Mouse (Mus musculus): ENCODE measurements at regions not wholly inside any gene's neighbourhood (a gene's known extent, or its start where the extent isn't known, plus 50 kb on each side); places are given as distances from the start of the nearest gene placed in this dataset.

DNA sequence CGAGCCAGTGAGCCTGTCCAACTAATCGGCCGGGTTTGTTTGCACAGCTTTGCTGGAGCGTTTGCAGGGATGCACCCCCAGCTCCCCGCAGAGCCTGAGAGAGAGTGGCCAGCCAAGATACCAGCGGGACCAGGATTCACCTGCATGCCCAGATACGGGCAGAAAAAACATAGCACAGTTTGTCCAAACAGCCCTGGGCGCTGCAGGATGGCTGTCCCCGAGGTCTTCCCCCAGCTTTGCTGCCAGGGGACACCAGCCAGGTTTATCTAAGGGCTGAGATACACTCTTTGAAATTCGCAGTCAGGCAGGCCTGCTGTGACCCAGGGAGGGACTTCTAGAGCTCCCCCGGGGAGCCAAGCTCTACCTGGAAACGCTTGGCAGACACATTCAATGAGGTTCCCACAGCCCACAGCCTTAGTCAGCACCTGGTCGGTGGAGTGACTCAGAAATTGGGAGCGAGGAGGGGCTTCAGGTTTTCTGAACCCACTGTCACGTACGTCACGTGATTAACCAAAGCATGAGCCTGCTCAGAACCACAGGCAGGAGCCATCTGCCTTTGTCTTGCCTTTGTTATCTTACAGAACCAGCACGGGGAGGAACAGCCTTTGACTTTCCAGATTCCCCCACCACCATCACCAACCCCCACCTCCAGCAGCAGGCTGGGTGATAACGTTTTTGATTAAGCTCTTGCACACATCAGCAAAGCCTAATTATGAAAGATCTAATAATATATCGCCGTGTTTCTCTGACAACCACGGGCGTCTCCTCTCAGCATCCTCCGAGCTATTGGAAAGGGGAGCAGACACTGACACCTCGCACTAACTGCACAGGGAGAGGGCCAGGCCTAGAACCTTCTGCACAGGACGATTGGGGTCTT is 172.1 kb downstream of the Efnb2 start:
- no peak for TF ChIP-seq JUND (IDR thresholded peaks at IDR 0.05; ENCODE audit: low read depth, low read length)
- no peak for TF ChIP-seq POLR2A (IDR thresholded peaks at IDR 0.05; ENCODE audit: control insufficient read depth in 1 of 2, insufficient read depth in 1 of 2, low read depth in 1 of 2, low read length in 2 of 2, poor library complexity in 1 of 2)
- no peak for TF ChIP-seq USF2 (IDR thresholded peaks at IDR 0.05; ENCODE audit: borderline replicate concordance in 1 of 2, insufficient read depth in 1 of 2, low read depth in 1 of 2, low read length in 2 of 2)
- no peak for TF ChIP-seq TAL1 (IDR thresholded peaks at IDR 0.05; ENCODE audit: low read length)
- TF ChIP-seq MAZ (IDR thresholded peaks at IDR 0.05; ENCODE audit: low read depth, low read length): no peak
- no peak for TF ChIP-seq MAX (IDR thresholded peaks at IDR 0.05; ENCODE audit: low read length)
- no peak for TF ChIP-seq MAFK (IDR thresholded peaks at IDR 0.05; ENCODE audit: borderline replicate concordance, low read depth, low read length)
- TF ChIP-seq CTCF (IDR thresholded peaks at IDR 0.05 in 2 of 3, conservative IDR thresholded peaks at IDR 0.05 in 1 of 3; ENCODE audit: control insufficient read depth in 1 of 3, insufficient read depth in 1 of 3, low read depth in 2 of 3, low read length in 3 of 3, poor library complexity in 1 of 3, severe bottlenecking in 1 of 3): no peak
- TF ChIP-seq UBTF (IDR thresholded peaks at IDR 0.05; ENCODE audit: borderline replicate concordance, insufficient read depth, low read depth, low read length): no peak
- TF ChIP-seq HCFC1 (IDR thresholded peaks at IDR 0.05; ENCODE audit: low read depth, low read length): no peak
- TF ChIP-seq NELFE (IDR thresholded peaks at IDR 0.05; ENCODE audit: low read depth, low read length): no peak
- TF ChIP-seq RAD21 (IDR thresholded peaks at IDR 0.05; ENCODE audit: low read depth, low read length): no peak
- TF ChIP-seq MEF2A (IDR thresholded peaks at IDR 0.05; ENCODE audit: extremely low read depth, insufficient replicate concordance, low read depth, low read length, poor library complexity, severe bottlenecking): no peak
